Comparison of ENCODE assay signal across 9 mouse cellular contexts in the genomic region with DNA sequence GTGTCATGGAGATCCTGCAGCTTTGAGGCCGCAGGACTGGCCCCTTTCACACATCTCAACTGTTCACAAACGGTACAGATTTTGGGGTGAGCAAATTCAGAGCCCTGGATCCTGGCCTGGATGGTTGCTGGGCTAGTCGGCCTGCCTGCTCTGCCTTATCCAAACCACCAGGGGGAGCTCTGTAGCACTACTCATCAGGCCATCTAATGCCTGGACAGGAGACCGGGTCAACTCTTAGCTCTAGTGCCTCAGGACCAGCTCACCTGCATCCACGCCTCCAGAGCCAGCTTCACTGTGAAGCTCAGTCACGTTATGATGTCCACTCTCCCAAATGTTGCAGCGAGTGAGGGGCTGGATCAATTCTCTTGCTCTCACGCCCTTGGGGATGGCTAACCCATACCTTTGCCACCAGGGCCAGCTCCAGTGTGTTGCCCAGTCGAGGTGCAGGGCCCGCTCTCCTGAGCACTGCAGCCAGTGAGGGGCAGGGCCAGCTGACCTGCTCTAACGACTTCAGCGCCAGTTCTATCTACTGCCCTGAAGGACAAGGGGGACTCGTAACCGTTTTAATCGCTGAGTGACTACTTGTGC.
DNase-seq lines count a peak whose midpoint lies in the region; ATAC-seq lines count a peak whose summit lies in the region.
"Had no signal": no experiment of that assay in that cellular context is flagged by ENCODE, and none has a peak within 500 bp of the region (broad histone marks: within the 10 kb centered on the region; RNA-seq: fewer than 3 reads in every experiment).

No protein-coding gene starts in this region.

- peak; percentile 59 for DNase-seq in ES-CJ7 (ENCODE audit: low read depth, low spot score)
- peak; percentile 45 for DNase-seq in adrenal gland, postnatal 25 days
- peak; percentile 75 for DNase-seq in embryonic facial prominence, embryonic 11.5 days (ENCODE audit: low spot score)
- peak; percentile 40 to 64 for DNase-seq in kidney, postnatal 36 days
- peak; percentile 55 to 57 for DNase-seq in lung, adult 18-20 months
- DNase-seq in retina, embryonic 14.5 days (ENCODE audit: low spot score), result peak; percentile 84
- peak; percentile 51 for DNase-seq in urinary bladder, postnatal 25 days (ENCODE audit: low spot score)

- 0 out of 2 replicates have a peak, but pooled peaks have one; percentile 14 for ATAC-seq in embryonic facial prominence, embryonic 11.5 days (replicated peaks; ENCODE audit: insufficient number of reproducible peaks, low FRiP score, low TSS enrichment, low read depth)
- ATAC-seq in heart, embryonic 11.5 days (replicated peaks; ENCODE audit: insufficient number of reproducible peaks, low FRiP score, low TSS enrichment), result 0 out of 2 replicates have a peak, but pooled peaks have one; percentile 10

- H3K27ac ChIP-seq in embryonic facial prominence, embryonic 11.5 days (replicated peaks; ENCODE audit: low read depth, low read length), result no peak overlapping the region
- no peak overlapping the region for H3K27ac ChIP-seq in heart, embryonic 11.5 days (ENCODE audit: low read depth, low read length)
- H3K27ac ChIP-seq: heart, embryonic 13.5 days had no signal

- no peaks in the 10 kb centered on the region for H3K36me3 ChIP-seq in embryonic facial prominence, embryonic 11.5 days (replicated peaks; ENCODE audit: control insufficient read depth, insufficient read depth, low read depth, low read length)
- no peaks in the 10 kb centered on the region for H3K36me3 ChIP-seq in heart, embryonic 11.5 days (ENCODE audit: control insufficient read depth, insufficient read depth, low read length)
- H3K36me3 ChIP-seq: heart, embryonic 13.5 days had no signal

- H3K4me1 ChIP-seq in embryonic facial prominence, embryonic 11.5 days (ENCODE audit: control insufficient read depth, insufficient read depth, low read length), result no peaks in the 10 kb centered on the region; the same call in 1 of the 2 replicates
- H3K4me1 ChIP-seq in heart, embryonic 11.5 days (ENCODE audit: control insufficient read depth, insufficient read depth, low read length), result no peaks in the 10 kb centered on the region
- H3K4me1 ChIP-seq: heart, embryonic 13.5 days had no signal

- no peak overlapping the region for H3K4me3 ChIP-seq in embryonic facial prominence, embryonic 11.5 days (ENCODE audit: low read depth, low read length)
- H3K4me3 ChIP-seq in heart, embryonic 11.5 days (ENCODE audit: low read depth, low read length), result no peak overlapping the region
- H3K4me3 ChIP-seq: heart, embryonic 13.5 days had no signal

- no peak overlapping the region for H3K4me2 ChIP-seq in embryonic facial prominence, embryonic 11.5 days (ENCODE audit: low read depth, low read length)
- H3K4me2 ChIP-seq in heart, embryonic 11.5 days, result no peak overlapping the region
- H3K4me2 ChIP-seq: heart, embryonic 13.5 days had no signal

- no peaks in the 10 kb centered on the region for H3K27me3 ChIP-seq in embryonic facial prominence, embryonic 11.5 days (ENCODE audit: control insufficient read depth, insufficient read depth, low read length)
- H3K27me3 ChIP-seq in heart, embryonic 11.5 days (ENCODE audit: control insufficient read depth, insufficient read depth, low read length), result no peaks in the 10 kb centered on the region
- H3K27me3 ChIP-seq: heart, embryonic 13.5 days had no signal

- H3K9ac ChIP-seq in embryonic facial prominence, embryonic 11.5 days (replicated peaks; ENCODE audit: low read length), result no peak overlapping the region
- H3K9ac ChIP-seq in heart, embryonic 11.5 days (ENCODE audit: low read depth, low read length), result no peak overlapping the region
- H3K9ac ChIP-seq: heart, embryonic 13.5 days had no signal

- WGBS in embryonic facial prominence, embryonic 11.5 days, result 55% methylated on average over 15 of the region's 15 CpGs
- WGBS in heart, embryonic 11.5 days (ENCODE audit: insufficient replicate concordance), result 58% methylated on average over 15 of the region's 15 CpGs

- no peaks in the 10 kb centered on the region for H3K9me3 ChIP-seq in embryonic facial prominence, embryonic 11.5 days (replicated peaks; ENCODE audit: control insufficient read depth, low read length)
- H3K9me3 ChIP-seq in heart, embryonic 11.5 days (replicated peaks; ENCODE audit: control insufficient read depth, low read length), result no peaks in the 10 kb centered on the region
- H3K9me3 ChIP-seq: heart, embryonic 13.5 days had no signal
